Mouse (Mus musculus): ENCODE measurements around the gene LTO1. TPM values are rescaled to one million over a fixed set of nuclear protein-coding genes. Genes with fewer than 3 reads are reported as not detected.
"Not testable (repeated sequence)": the region's sequence is repeated elsewhere in the genome, so short reads cannot be mapped to it uniquely, and the experiment has no call there.

Gene LTO1
- polyA plus RNA-seq, 1 experiment, result 32.7 TPM

DNA sequence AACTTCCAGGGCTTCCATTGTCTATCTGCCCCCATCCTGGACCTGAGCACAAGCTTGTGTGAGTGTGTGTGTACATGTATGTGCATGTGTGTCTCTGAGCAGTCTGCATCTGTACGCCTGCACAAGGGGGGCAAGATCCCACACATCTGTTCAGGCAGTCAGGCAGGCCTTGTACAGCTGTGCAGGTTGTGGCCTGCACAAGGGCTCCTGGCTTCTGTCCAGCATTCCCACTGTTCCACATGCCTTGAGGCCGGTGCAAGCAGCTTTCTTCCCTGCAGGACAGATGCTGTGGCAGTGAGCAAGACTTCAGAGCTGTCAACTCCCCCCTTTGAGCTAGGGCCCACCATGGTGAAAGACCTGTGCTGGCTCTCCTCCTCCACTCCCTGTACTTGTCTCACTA, 31.8 kb upstream of the LTO1 start:
- Histone ChIP-seq H3K27ac (ENCODE audit: control insufficient read depth, insufficient read depth, low read depth, low read length) (no peak overlapping the region), H3K4me3 (ENCODE audit: control insufficient read depth, low read depth, low read length) (no peak overlapping the region), H3K4me1 (ENCODE audit: control insufficient read depth, insufficient read depth, low read length) (no peaks in the 10 kb centered on the region), H3K36me3 (ENCODE audit: control insufficient read depth, insufficient read depth, low read length) (no peaks in the 10 kb centered on the region), H3K27me3 (ENCODE audit: control insufficient read depth, insufficient read depth, low read length) (no peaks in the 10 kb centered on the region)
- no peak for TF ChIP-seq POLR2A (IDR thresholded peaks at IDR 0.05; ENCODE audit: control insufficient read depth, low read depth, low read length)

DNA sequence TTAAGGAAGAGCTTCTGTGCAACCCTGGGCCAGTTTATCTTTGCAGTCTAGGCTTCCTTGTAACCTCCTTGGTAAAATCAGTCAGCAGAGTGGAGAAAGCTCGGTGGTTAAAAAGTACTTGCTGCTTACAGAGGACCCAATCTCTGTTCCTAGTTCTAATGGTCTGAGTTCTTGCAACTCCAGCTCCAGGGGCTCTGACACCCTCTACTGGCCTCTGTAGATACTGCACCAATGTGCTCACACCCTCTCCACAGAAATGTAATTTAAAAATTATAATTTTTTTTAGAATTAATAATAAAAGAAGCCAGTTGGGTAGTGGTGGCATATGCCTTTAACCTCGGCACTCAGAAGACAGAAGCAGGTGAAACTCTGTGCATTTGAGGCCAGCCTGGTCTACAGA, 27.2 kb upstream of the LTO1 start:
- no peak overlapping the region for H3K27ac ChIP-seq (ENCODE audit: control insufficient read depth, insufficient read depth, low read depth, low read length)
- no peaks in the 10 kb centered on the region for H3K36me3 ChIP-seq (ENCODE audit: control insufficient read depth, insufficient read depth, low read length)
- no peaks in the 10 kb centered on the region for H3K4me1 ChIP-seq (ENCODE audit: control insufficient read depth, insufficient read depth, low read length)
- H3K4me3 ChIP-seq (ENCODE audit: control insufficient read depth, low read depth, low read length), result no peak overlapping the region
- no peaks in the 10 kb centered on the region for H3K27me3 ChIP-seq (ENCODE audit: control insufficient read depth, insufficient read depth, low read length)
- TF ChIP-seq POLR2A (IDR thresholded peaks at IDR 0.05; ENCODE audit: control insufficient read depth, low read depth, low read length), result no peak
- no peak for TF ChIP-seq CTCF (IDR thresholded peaks at IDR 0.05; ENCODE audit: control insufficient read depth, insufficient read depth, insufficient replicate concordance, low read depth, low read length)

DNA sequence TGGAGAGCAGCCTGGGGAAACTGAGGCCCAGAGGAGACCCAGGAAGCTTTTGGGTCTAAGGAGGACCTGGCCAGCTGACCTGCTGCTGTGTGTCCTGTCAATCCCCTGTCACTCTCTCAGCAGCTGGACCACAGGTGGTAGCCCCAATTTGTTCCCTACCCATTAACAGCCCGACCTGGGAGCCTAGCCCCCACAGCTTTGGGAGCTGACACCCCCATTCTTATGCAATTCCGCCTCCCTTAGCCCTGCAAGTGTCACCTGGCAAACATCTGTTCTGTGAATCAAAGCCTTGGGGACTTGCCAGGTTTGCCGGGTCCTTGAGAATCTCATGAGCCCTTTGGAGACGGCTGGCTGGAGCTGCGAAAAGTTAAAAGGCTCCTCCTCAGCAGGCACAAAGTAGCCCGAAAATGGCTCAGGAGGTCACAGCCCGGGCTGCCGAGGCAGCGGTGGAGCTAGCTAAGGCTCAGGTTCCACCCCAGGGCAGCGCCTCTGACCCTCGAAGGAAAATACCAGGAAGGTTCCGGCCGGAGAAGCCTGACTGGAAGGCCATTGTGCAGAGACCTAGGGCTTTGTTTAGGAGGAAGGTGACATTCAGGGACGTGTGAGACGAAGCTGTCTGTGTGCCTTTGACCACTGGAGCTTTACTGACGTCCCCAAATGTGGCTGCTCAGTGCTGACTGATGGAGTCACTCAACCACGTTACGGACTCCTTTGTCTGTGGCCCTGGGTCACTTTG, 26.2 kb upstream of the LTO1 start:
- H3K4me3 ChIP-seq (ENCODE audit: control insufficient read depth, low read depth, low read length), result no peak overlapping the region
- no peaks in the 10 kb centered on the region for H3K4me1 ChIP-seq (ENCODE audit: control insufficient read depth, insufficient read depth, low read length)
- no peak overlapping the region for H3K27ac ChIP-seq (ENCODE audit: control insufficient read depth, insufficient read depth, low read depth, low read length)
- no peak for TF ChIP-seq CTCF (IDR thresholded peaks at IDR 0.05; ENCODE audit: control insufficient read depth, insufficient read depth, insufficient replicate concordance, low read depth, low read length)
- TF ChIP-seq POLR2A (IDR thresholded peaks at IDR 0.05; ENCODE audit: control insufficient read depth, low read depth, low read length), result no peak
- no peaks in the 10 kb centered on the region for H3K36me3 ChIP-seq (ENCODE audit: control insufficient read depth, insufficient read depth, low read length)
- no peaks in the 10 kb centered on the region for H3K27me3 ChIP-seq (ENCODE audit: control insufficient read depth, insufficient read depth, low read length)

DNA sequence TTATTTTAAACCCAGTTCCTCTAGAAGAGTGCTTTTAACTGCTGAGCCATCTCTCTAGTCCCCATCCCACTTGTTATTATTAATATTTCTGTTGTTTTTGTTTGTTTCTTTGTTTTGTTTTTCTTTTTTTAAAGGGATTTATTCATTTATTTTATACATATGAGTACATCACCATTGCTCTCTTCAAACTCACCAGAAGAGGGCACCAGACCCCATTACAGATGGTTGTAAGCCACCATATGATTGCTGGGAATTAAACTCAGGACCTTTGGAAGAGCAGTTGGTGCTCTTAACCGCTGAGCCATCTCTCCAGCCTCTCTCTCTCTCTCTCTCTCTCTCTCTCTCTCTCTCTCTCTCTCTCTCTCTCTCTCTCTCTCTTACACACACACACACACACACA, 24.2 kb upstream of the LTO1 start:
- not testable (repeated sequence) for H3K27ac ChIP-seq (ENCODE audit: control insufficient read depth, insufficient read depth, low read depth, low read length); H3K4me3 ChIP-seq (ENCODE audit: control insufficient read depth, low read depth, low read length); H3K36me3 ChIP-seq (ENCODE audit: control insufficient read depth, insufficient read depth, low read length); H3K4me1 ChIP-seq (ENCODE audit: control insufficient read depth, insufficient read depth, low read length); H3K27me3 ChIP-seq (ENCODE audit: control insufficient read depth, insufficient read depth, low read length)

DNA sequence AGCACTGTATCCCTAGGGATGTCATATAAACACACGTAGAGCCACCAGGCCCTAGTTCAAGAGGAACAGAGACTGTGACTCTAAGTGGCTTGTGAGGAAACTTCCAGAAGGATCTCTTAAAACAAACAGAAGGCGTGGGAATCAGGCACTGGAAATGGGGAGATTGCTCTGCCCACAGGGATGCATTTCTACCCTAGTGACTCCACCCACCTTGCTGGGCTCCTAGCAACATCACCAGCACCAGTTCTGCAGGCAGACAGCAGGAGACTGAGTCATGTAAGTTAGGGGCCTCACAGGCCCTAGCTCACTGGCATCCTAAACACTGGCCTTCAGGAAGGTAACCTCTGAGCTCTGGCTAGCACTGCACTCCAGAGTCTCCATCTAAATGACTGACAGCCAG, 23.0 kb upstream of the LTO1 start:
- TF ChIP-seq CTCF (IDR thresholded peaks at IDR 0.05; ENCODE audit: control insufficient read depth, insufficient read depth, insufficient replicate concordance, low read depth, low read length) (no peak), POLR2A (IDR thresholded peaks at IDR 0.05; ENCODE audit: control insufficient read depth, low read depth, low read length) (no peak)
- H3K27me3 ChIP-seq (ENCODE audit: control insufficient read depth, insufficient read depth, low read length), result peaks cover 5% of the 10 kb centered on the region

DNA sequence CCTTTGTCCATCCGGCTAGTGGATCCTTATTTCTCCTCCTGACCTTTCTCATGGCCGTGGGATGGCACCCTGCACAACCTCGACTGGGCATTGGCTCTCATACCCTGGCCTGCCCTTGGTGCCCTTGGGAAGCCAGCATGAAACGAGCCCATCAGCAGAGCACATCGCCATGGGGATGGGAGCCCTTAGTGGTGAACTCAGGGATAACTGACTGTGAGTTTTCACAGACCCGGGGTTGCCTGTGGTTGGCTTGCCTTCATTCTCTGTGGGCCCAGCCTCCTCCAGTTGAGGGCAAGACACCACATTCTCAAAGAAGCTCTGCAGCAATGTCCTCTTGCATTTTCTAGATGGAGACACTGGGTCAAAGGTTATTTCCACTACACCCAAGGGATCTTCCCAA, 22.6 kb upstream of the LTO1 start:
- no peak overlapping the region for H3K27ac ChIP-seq (ENCODE audit: control insufficient read depth, insufficient read depth, low read depth, low read length)
- no peak for TF ChIP-seq CTCF (IDR thresholded peaks at IDR 0.05; ENCODE audit: control insufficient read depth, insufficient read depth, insufficient replicate concordance, low read depth, low read length)
- no peak for TF ChIP-seq POLR2A (IDR thresholded peaks at IDR 0.05; ENCODE audit: control insufficient read depth, low read depth, low read length)
- H3K36me3 ChIP-seq (ENCODE audit: control insufficient read depth, insufficient read depth, low read length), result no peaks in the 10 kb centered on the region
- H3K27me3 ChIP-seq (ENCODE audit: control insufficient read depth, insufficient read depth, low read length), result peaks cover 8% of the 10 kb centered on the region
- no peak overlapping the region for H3K4me3 ChIP-seq (ENCODE audit: control insufficient read depth, low read depth, low read length)
- peaks cover 22% of the 10 kb centered on the region for H3K4me1 ChIP-seq (ENCODE audit: control insufficient read depth, insufficient read depth, low read length)

More for the DNA sequence above, 23.0 kb upstream of the LTO1 start:
- Histone ChIP-seq H3K4me3 (ENCODE audit: control insufficient read depth, low read depth, low read length) (no peak overlapping the region), H3K27ac (ENCODE audit: control insufficient read depth, insufficient read depth, low read depth, low read length) (no peak overlapping the region), H3K36me3 (ENCODE audit: control insufficient read depth, insufficient read depth, low read length) (no peaks in the 10 kb centered on the region), H3K4me1 (ENCODE audit: control insufficient read depth, insufficient read depth, low read length) (peaks cover 18% of the 10 kb centered on the region)

DNA sequence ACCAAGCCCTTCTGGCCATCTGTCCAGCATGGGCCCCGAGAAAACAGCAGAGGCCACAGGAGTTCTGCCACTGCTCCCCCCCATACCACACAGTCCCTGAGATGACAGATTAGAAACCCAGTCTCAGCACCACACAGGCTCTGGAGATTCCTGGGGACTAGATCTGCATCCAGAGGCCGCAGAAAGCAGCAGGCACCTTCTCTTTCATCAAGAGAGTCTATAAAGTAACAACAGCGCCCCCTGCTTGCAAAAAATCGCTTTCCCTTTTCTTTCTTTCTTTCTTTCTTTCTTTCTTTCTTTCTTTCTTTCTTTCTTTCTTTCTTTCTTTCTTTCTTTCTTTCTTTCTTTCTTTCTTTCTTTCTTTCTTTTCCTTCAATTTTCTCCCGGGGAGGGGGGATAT, 20.7 kb upstream of the LTO1 start:
- H3K36me3 ChIP-seq (ENCODE audit: control insufficient read depth, insufficient read depth, low read length), result no peaks in the 10 kb centered on the region
- no peak overlapping the region for H3K27ac ChIP-seq (ENCODE audit: control insufficient read depth, insufficient read depth, low read depth, low read length)
- H3K4me3 ChIP-seq (ENCODE audit: control insufficient read depth, low read depth, low read length), result no peak overlapping the region
- TF ChIP-seq POLR2A (IDR thresholded peaks at IDR 0.05; ENCODE audit: control insufficient read depth, low read depth, low read length) (no peak), CTCF (IDR thresholded peaks at IDR 0.05; ENCODE audit: control insufficient read depth, insufficient read depth, insufficient replicate concordance, low read depth, low read length) (0 out of 2 replicates have a peak, but pooled peaks have one; percentile 7)
- H3K4me1 ChIP-seq (ENCODE audit: control insufficient read depth, insufficient read depth, low read length), result peaks cover 22% of the 10 kb centered on the region
- H3K27me3 ChIP-seq (ENCODE audit: control insufficient read depth, insufficient read depth, low read length), result peaks cover 8% of the 10 kb centered on the region

DNA sequence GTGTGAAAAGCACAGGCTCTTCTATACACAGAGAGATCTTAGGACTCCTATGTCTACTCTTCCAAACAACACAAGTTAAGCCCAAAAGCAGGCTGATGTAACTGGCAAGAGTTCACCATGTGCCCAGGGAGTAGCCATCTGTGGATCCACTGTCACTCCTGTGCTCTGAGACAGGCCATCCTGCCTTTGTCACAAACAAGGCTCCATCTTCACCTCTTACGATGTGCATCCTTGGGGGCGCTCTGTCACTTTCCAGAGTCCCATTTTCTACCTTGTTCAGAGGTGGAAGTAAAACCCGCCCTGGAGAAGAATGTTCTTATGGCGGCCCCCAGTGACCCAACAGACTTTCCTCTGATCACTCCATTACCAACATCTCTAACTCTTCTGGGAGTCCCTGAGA, 20.2 kb upstream of the LTO1 start:
- H3K27me3 ChIP-seq (ENCODE audit: control insufficient read depth, insufficient read depth, low read length), result peaks cover 8% of the 10 kb centered on the region

More for the DNA sequence above, 20.2 kb upstream of the LTO1 start:
- TF ChIP-seq POLR2A (IDR thresholded peaks at IDR 0.05; ENCODE audit: control insufficient read depth, low read depth, low read length) (no peak), CTCF (IDR thresholded peaks at IDR 0.05; ENCODE audit: control insufficient read depth, insufficient read depth, insufficient replicate concordance, low read depth, low read length) (no peak)
- Histone ChIP-seq H3K36me3 (ENCODE audit: control insufficient read depth, insufficient read depth, low read length) (no peaks in the 10 kb centered on the region), H3K27ac (ENCODE audit: control insufficient read depth, insufficient read depth, low read depth, low read length) (no peak overlapping the region), H3K4me3 (ENCODE audit: control insufficient read depth, low read depth, low read length) (no peak overlapping the region), H3K4me1 (ENCODE audit: control insufficient read depth, insufficient read depth, low read length) (peaks cover 22% of the 10 kb centered on the region)
